Mouse (Mus musculus) heart, adult 2 months (tissue): ENCODE data around the gene Kcnk12. TPM values are rescaled to one million over a fixed set of nuclear protein-coding genes. Genes with fewer than 3 reads are reported as not detected.

ENCODE experiments used
- DNase-seq, 2 experiments: peaks; one replicate each; pipeline ENCODE4 v3.0.0; 2021
- H3K27ac ChIP-seq: fragments of 200-600 bp; 2 replicates; pipeline ENCODE4 v1.8.1; 2022
- H3K27me3 ChIP-seq: fragments of 200-500 bp; 2 replicates; pipeline ENCODE4 v1.6.1; 2012; ENCODE audit warnings: mild to moderate bottlenecking, low read length, inconsistent platforms, mixed read lengths; ENCODE audit not compliant: control insufficient read depth, insufficient read depth
- H3K36me3 ChIP-seq: fragments of 200-500 bp; 2 replicates; pipeline ENCODE4 v1.6.1; 2012; ENCODE audit warnings: low read length, inconsistent platforms; ENCODE audit not compliant: control insufficient read depth, insufficient read depth
- H3K4me1 ChIP-seq: fragments of 200-500 bp; 2 replicates; pipeline ENCODE4 v1.6.1; 2011; ENCODE audit warnings: low read length; ENCODE audit not compliant: control insufficient read depth, insufficient read depth
- H3K4me3 ChIP-seq: fragments of 200-600 bp; 2 replicates; pipeline ENCODE4 v1.8.1; 2022
- H3K79me2 ChIP-seq: fragments of 200-500 bp; replicated peaks from 2 replicates; pipeline ENCODE4 v1.6.1; 2012; ENCODE audit warnings: mild to moderate bottlenecking, inconsistent platforms, low read length, moderate library complexity, mixed read lengths; ENCODE audit not compliant: control insufficient read depth, insufficient read depth
- H3K9ac ChIP-seq: fragments of 200-500 bp; 2 replicates; pipeline ENCODE4 v1.6.1; 2012; ENCODE audit warnings: low read depth, mild to moderate bottlenecking, control low read depth, inconsistent platforms, low read length, mixed read lengths
- CTCF ChIP-seq: fragments of 200-600 bp; IDR thresholded peaks from 2 replicates; pipeline ENCODE4 v1.8.1; 2022; ENCODE audit warnings: antibody characterized with exemption, mild to moderate bottlenecking, moderate library complexity
- EP300 ChIP-seq: fragments of 200-500 bp; IDR thresholded peaks from 2 replicates; pipeline ENCODE4 v1.6.1; 2011; ENCODE audit warnings: low read depth, low read length, control low read depth; ENCODE audit not compliant: insufficient read depth
- POLR2A ChIP-seq: fragments of 200-500 bp; IDR thresholded peaks from 2 replicates; pipeline ENCODE4 v1.6.1; 2011; ENCODE audit warnings: mild to moderate bottlenecking, low read depth, low read length, control low read depth; ENCODE audit not compliant: insufficient read depth
- WGBS: fragments of 180-500 bp; shearing (Covaris S2); methylation state at CpG from one replicate; pipeline ENCODE4 v1.1.7; 2018; 5-methylcytosine and 5-hydroxymethylcytosine counted together
- intact Hi-C: fragments of 180-260 bp; cut with DNase I; formaldehyde crosslinking; loops from one replicate; pipeline ENCODE4 v1.15.1; 2025
- long read RNA-seq: library from polyadenylated mRNA; stranded (forward); transcript quantifications from one replicate; pipeline ENCODE4 v2.0.0, GENCODE M21; 2021
- polyA plus RNA-seq: library from polyadenylated mRNA; depleted of rRNA; stranded (reverse); fragments of >200 nt; gene quantifications from 2 replicates; pipeline ENCODE4 v1.2.3, GENCODE M21; 2012; rRNA removed
- total RNA-seq, 2 experiments: library from RNA; stranded (reverse); gene quantifications; 2 replicates each; pipeline ENCODE4 v1.2.3; 2021

Gene Kcnk12
- not detected for total RNA-seq
- polyA plus RNA-seq, result 0.18 TPM in 1 of 2 replicates, not detected in the other
- long read RNA-seq, result 0 reads

- TF ChIP-seq EP300, result no peak
- TF ChIP-seq CTCF, result no peak
- TF ChIP-seq POLR2A, result no peak
- no peaks in the 10 kb centered on the region for H3K36me3 ChIP-seq
- H3K9ac ChIP-seq, result no peak within 1 kb of the TSS
- WGBS, result under 1% methylated on average over 46 of the region's 46 CpGs
- peak in 1 of 2 experiments; percentile 21 for DNase-seq
- H3K4me3 ChIP-seq, result peak within 1 kb of the TSS; percentile 19; the same call in 1 of the 2 replicates
- H3K27ac ChIP-seq, result no peak within 1 kb of the TSS
- H3K79me2 ChIP-seq, result no peaks in the 10 kb centered on the region
- H3K27me3 ChIP-seq, result peaks cover 24% of the 10 kb centered on the region
- intact Hi-C loops, result no loop called here
- H3K4me1 ChIP-seq, result no peaks in the 10 kb centered on the region
Measured at GRCm38 (mm10) chr17:87797688-87798291, at the start of gene Kcnk12. Kcnk12 (minus strand) TSS chr17:87797994.

GRCm38 (mm10) chr17:87842156-87842555 lies 44.4 kb upstream of the Kcnk12 start:
- no peak for TF ChIP-seq POLR2A
- TF ChIP-seq EP300, result no peak
- no peak for TF ChIP-seq CTCF
- Histone ChIP-seq H3K27ac (no peak overlapping the region), H3K4me1 (no peaks in the 10 kb centered on the region), H3K4me3 (no peak overlapping the region), H3K9ac (no peak overlapping the region), H3K79me2 (no peaks in the 10 kb centered on the region), H3K36me3 (no peaks in the 10 kb centered on the region), H3K27me3 (no peaks in the 10 kb centered on the region)
- DNase-seq, result no peak
- WGBS, result 82% methylated on average over 5 of the region's 5 CpGs
- intact Hi-C loops, result no loop called here

GRCm38 (mm10) chr17:87840079-87840478 lies 42.3 kb upstream of the Kcnk12 start:
- WGBS, result 65% methylated on average over 7 of the region's 7 CpGs
- no peak for DNase-seq
- H3K36me3 ChIP-seq, result no peaks in the 10 kb centered on the region
- no peak overlapping the region for H3K4me3 ChIP-seq
- no peaks in the 10 kb centered on the region for H3K79me2 ChIP-seq
- no peak overlapping the region for H3K27ac ChIP-seq
- no peak overlapping the region for H3K9ac ChIP-seq
- intact Hi-C loops, result no loop called here
- no peaks in the 10 kb centered on the region for H3K27me3 ChIP-seq
- no peaks in the 10 kb centered on the region for H3K4me1 ChIP-seq
- TF ChIP-seq POLR2A (no peak), EP300 (no peak), CTCF (no peak)

- no peak for DNase-seq
Measured at GRCm38 (mm10) chr17:87834850-87835249, 37.1 kb upstream of the Kcnk12 start.

GRCm38 (mm10) chr17:87826909-87827308 lies 29.1 kb upstream of the Kcnk12 start:
- H3K79me2 ChIP-seq, result no peaks in the 10 kb centered on the region
- H3K4me3 ChIP-seq, result no peak overlapping the region
- no peak overlapping the region for H3K9ac ChIP-seq
- DNase-seq, result no peak
- TF ChIP-seq POLR2A (no peak), CTCF (no peak), EP300 (no peak)
- no peaks in the 10 kb centered on the region for H3K36me3 ChIP-seq
- no peaks in the 10 kb centered on the region for H3K4me1 ChIP-seq
- 5% methylated on average over 12 of the region's 12 CpGs for WGBS
- H3K27ac ChIP-seq, result no peak overlapping the region
- H3K27me3 ChIP-seq, result peaks cover 3% of the 10 kb centered on the region
- intact Hi-C loops, result no loop called here

More at GRCm38 (mm10) chr17:87834850-87835249, 37.1 kb upstream of the Kcnk12 start:
- TF ChIP-seq CTCF (no peak), EP300 (no peak), POLR2A (no peak)
- Histone ChIP-seq H3K36me3 (no peaks in the 10 kb centered on the region), H3K79me2 (no peaks in the 10 kb centered on the region), H3K27ac (no peak overlapping the region), H3K4me1 (no peaks in the 10 kb centered on the region), H3K9ac (no peak overlapping the region), H3K4me3 (no peak overlapping the region), H3K27me3 (no peaks in the 10 kb centered on the region)
- intact Hi-C loops, result no loop called here
- 40% methylated on average over 8 of the region's 8 CpGs for WGBS

GRCm38 (mm10) chr17:87826036-87826560 lies 28.3 kb upstream of the Kcnk12 start:
- no peaks in the 10 kb centered on the region for H3K4me1 ChIP-seq
- no peak overlapping the region for H3K9ac ChIP-seq
- H3K27me3 ChIP-seq, result peaks cover 3% of the 10 kb centered on the region
- 13% methylated on average over 22 of the region's 23 CpGs for WGBS
- TF ChIP-seq CTCF (no peak), POLR2A (no peak), EP300 (no peak)
- no peaks in the 10 kb centered on the region for H3K36me3 ChIP-seq
- intact Hi-C loops, result no loop called here
- no peak overlapping the region for H3K4me3 ChIP-seq
- H3K79me2 ChIP-seq, result no peaks in the 10 kb centered on the region
- no peak for DNase-seq
- no peak overlapping the region for H3K27ac ChIP-seq
